Mouse (Mus musculus): Measurements from ENCODE around the gene Ssr1.

GRCm38 (mm10) chr13:37962541-37962940, 31.5 kb downstream of the Ssr1 start:
- TF ChIP-seq CTCF (IDR thresholded peaks at IDR 0.05; ENCODE audit: low read depth, low read length) (no peak), POLR2A (IDR thresholded peaks at IDR 0.05; ENCODE audit: extremely low read depth, insufficient read depth, low read length) (no peak)

Data from liver, adult 2 months (tissue).